Mouse (Mus musculus): Measurements from ENCODE around the gene Cacng1. TPM values are rescaled to one million over a fixed set of nuclear protein-coding genes. Genes with fewer than 3 reads are reported as not detected.

The Cacng1 gene
- polyA plus RNA-seq (2012; rRNA removed), result 0.19 and 1.4 TPM in 2 replicates

GRCm38 (mm10) chr11:107716332-107716938 is at the start of gene Cacng1:
TSS of gene Cacng1 (minus strand) at chr11:107716522.
- no peak within 1 kb of the TSS for H3K4me3 ChIP-seq (ENCODE audit: insufficient read depth, low read depth, low read length)
- WGBS, result 61% methylated on average over 16 of the region's 16 CpGs
- no peaks in the 10 kb centered on the region for H3K4me1 ChIP-seq (ENCODE audit: control insufficient read depth, insufficient read depth, low read length)

GRCm38 (mm10) chr11:107762688-107763460 is 46.6 kb upstream of the Cacng1 start:
- Histone ChIP-seq H3K27me3 (replicated peaks; ENCODE audit: control insufficient read depth, insufficient read depth, low read length) (no peaks in the 10 kb centered on the region), H3K4me1 (ENCODE audit: control insufficient read depth, insufficient read depth, low read length) (0 out of 2 replicates have a peak, but pooled peaks cover 5% of the 10 kb centered on the region), H3K27ac (ENCODE audit: insufficient read depth, low read depth, low read length) (no peak overlapping the region), H3K36me3 (ENCODE audit: control insufficient read depth, insufficient read depth, low read length) (no peaks in the 10 kb centered on the region), H3K4me3 (ENCODE audit: insufficient read depth, low read depth, low read length) (no peak overlapping the region)
- WGBS, result 62% methylated on average over 8 of the region's 8 CpGs
- TF ChIP-seq CTCF (conservative IDR thresholded peaks at IDR 0.05; ENCODE audit: insufficient read depth, insufficient read length, low read depth, low read length), result no peak
- TF ChIP-seq POLR2A (IDR thresholded peaks at IDR 0.05; ENCODE audit: low read depth, low read length), result no peak
- no peak for DNase-seq

More at GRCm38 (mm10) chr11:107716332-107716938, at the start of gene Cacng1:
- H3K27ac ChIP-seq (ENCODE audit: insufficient read depth, low read depth, low read length), result no peak within 1 kb of the TSS
- H3K36me3 ChIP-seq (ENCODE audit: control insufficient read depth, insufficient read depth, low read length), result no peaks in the 10 kb centered on the region
- DNase-seq, result no peak
- no peaks in the 10 kb centered on the region for H3K27me3 ChIP-seq (replicated peaks; ENCODE audit: control insufficient read depth, insufficient read depth, low read length)
- no peak for TF ChIP-seq CTCF (conservative IDR thresholded peaks at IDR 0.05; ENCODE audit: insufficient read depth, insufficient read length, low read depth, low read length)
- no peak for TF ChIP-seq POLR2A (IDR thresholded peaks at IDR 0.05; ENCODE audit: low read depth, low read length)

- DNase-seq, result no peak
- Histone ChIP-seq H3K4me1 (ENCODE audit: control insufficient read depth, insufficient read depth, low read length) (0 out of 2 replicates have a peak, but pooled peaks cover 5% of the 10 kb centered on the region), H3K27me3 (replicated peaks; ENCODE audit: control insufficient read depth, insufficient read depth, low read length) (no peaks in the 10 kb centered on the region), H3K36me3 (ENCODE audit: control insufficient read depth, insufficient read depth, low read length) (no peaks in the 10 kb centered on the region), H3K27ac (ENCODE audit: insufficient read depth, low read depth, low read length) (no peak overlapping the region), H3K4me3 (ENCODE audit: insufficient read depth, low read depth, low read length) (no peak overlapping the region)
- no peak for TF ChIP-seq CTCF (conservative IDR thresholded peaks at IDR 0.05; ENCODE audit: insufficient read depth, insufficient read length, low read depth, low read length)
- no peak for TF ChIP-seq POLR2A (IDR thresholded peaks at IDR 0.05; ENCODE audit: low read depth, low read length)
- 82% methylated on average over 10 of the region's 10 CpGs for WGBS
Measured at GRCm38 (mm10) chr11:107761790-107762500, 45.6 kb upstream of the Cacng1 start.

GRCm38 (mm10) chr11:107760001-107760400 is 43.7 kb upstream of the Cacng1 start:
- no peaks in the 10 kb centered on the region for H3K27me3 ChIP-seq (replicated peaks; ENCODE audit: control insufficient read depth, insufficient read depth, low read length)
- H3K27ac ChIP-seq (ENCODE audit: insufficient read depth, low read depth, low read length), result no peak overlapping the region
- no peaks in the 10 kb centered on the region for H3K36me3 ChIP-seq (ENCODE audit: control insufficient read depth, insufficient read depth, low read length)
- WGBS, result 73% methylated on average over 10 of the region's 10 CpGs
- no peak for DNase-seq
- TF ChIP-seq POLR2A (IDR thresholded peaks at IDR 0.05; ENCODE audit: low read depth, low read length) (no peak), CTCF (conservative IDR thresholded peaks at IDR 0.05; ENCODE audit: insufficient read depth, insufficient read length, low read depth, low read length) (no peak)
- no peaks in the 10 kb centered on the region for H3K4me1 ChIP-seq (ENCODE audit: control insufficient read depth, insufficient read depth, low read length)
- no peak overlapping the region for H3K4me3 ChIP-seq (ENCODE audit: insufficient read depth, low read depth, low read length)

- peak; percentile 12 for DNase-seq
- no peaks in the 10 kb centered on the region for H3K27me3 ChIP-seq (replicated peaks; ENCODE audit: control insufficient read depth, insufficient read depth, low read length)
- WGBS, result 64% methylated on average over 9 of the region's 9 CpGs
- no peaks in the 10 kb centered on the region for H3K36me3 ChIP-seq (ENCODE audit: control insufficient read depth, insufficient read depth, low read length)
- no peak overlapping the region for H3K4me3 ChIP-seq (ENCODE audit: insufficient read depth, low read depth, low read length)
- H3K27ac ChIP-seq (ENCODE audit: insufficient read depth, low read depth, low read length), result no peak overlapping the region
- no peaks in the 10 kb centered on the region for H3K4me1 ChIP-seq (ENCODE audit: control insufficient read depth, insufficient read depth, low read length)
- TF ChIP-seq POLR2A (IDR thresholded peaks at IDR 0.05; ENCODE audit: low read depth, low read length), result no peak
- TF ChIP-seq CTCF (conservative IDR thresholded peaks at IDR 0.05; ENCODE audit: insufficient read depth, insufficient read length, low read depth, low read length), result no peak
Measured at GRCm38 (mm10) chr11:107759516-107759915, 43.2 kb upstream of the Cacng1 start.

GRCm38 (mm10) chr11:107749114-107749513 is 32.8 kb upstream of the Cacng1 start:
- 86% methylated on average over 5 of the region's 5 CpGs for WGBS
- Histone ChIP-seq H3K36me3 (ENCODE audit: control insufficient read depth, insufficient read depth, low read length) (no peaks in the 10 kb centered on the region), H3K4me1 (ENCODE audit: control insufficient read depth, insufficient read depth, low read length) (no peaks in the 10 kb centered on the region), H3K4me3 (ENCODE audit: insufficient read depth, low read depth, low read length) (no peak overlapping the region), H3K27ac (ENCODE audit: insufficient read depth, low read depth, low read length) (no peak overlapping the region), H3K27me3 (replicated peaks; ENCODE audit: control insufficient read depth, insufficient read depth, low read length) (no peaks in the 10 kb centered on the region)
- no peak for DNase-seq
- TF ChIP-seq POLR2A (IDR thresholded peaks at IDR 0.05; ENCODE audit: low read depth, low read length) (no peak), CTCF (conservative IDR thresholded peaks at IDR 0.05; ENCODE audit: insufficient read depth, insufficient read length, low read depth, low read length) (no peak)
